Mouse (Mus musculus) ES-Bruce4 (cell line): ENCODE results near the gene Mettl16. TPM values are rescaled to one million over a fixed set of nuclear protein-coding genes. Genes with fewer than 3 reads are reported as not detected.

ENCODE experiments used
- H3K27ac ChIP-seq: 2 replicates; pipeline ENCODE4 v1.5.1; 2012; ENCODE audit warnings: low read length, inconsistent platforms; ENCODE audit not compliant: insufficient read depth
- H3K27me3 ChIP-seq: 2 replicates; pipeline ENCODE4 v1.6.1; 2012; ENCODE audit warnings: mild to moderate bottlenecking, low read length, inconsistent platforms; ENCODE audit not compliant: control insufficient read depth, poor library complexity, insufficient read depth, severe bottlenecking
- H3K36me3 ChIP-seq: 2 replicates; pipeline ENCODE4 v1.6.1; 2012; ENCODE audit warnings: inconsistent platforms, mild to moderate bottlenecking, low read length, moderate library complexity; ENCODE audit not compliant: control insufficient read depth, poor library complexity, insufficient read depth, severe bottlenecking
- H3K4me1 ChIP-seq: one replicate; pipeline ENCODE4 v1.8.1; 2011; ENCODE audit warnings: low read length; ENCODE audit not compliant: control insufficient read depth, insufficient read depth
- H3K4me3 ChIP-seq: 2 replicates; pipeline ENCODE4 v1.5.1; 2011; ENCODE audit warnings: low read depth, mild to moderate bottlenecking, low read length
- H3K9ac ChIP-seq: 2 replicates; pipeline ENCODE4 v1.6.1; 2012; ENCODE audit warnings: low read depth, mild to moderate bottlenecking, inconsistent platforms; ENCODE audit not compliant: poor library complexity, severe bottlenecking
- H3K9me3 ChIP-seq: replicated peaks from 2 replicates; pipeline ENCODE4 v1.6.1; 2012; ENCODE audit warnings: mild to moderate bottlenecking, low read length, inconsistent platforms; ENCODE audit not compliant: control insufficient read depth, poor library complexity, insufficient read depth, severe bottlenecking
- CTCF ChIP-seq: IDR thresholded peaks from one replicate; pipeline ENCODE4 v1.8.1; 2011; ENCODE audit warnings: low read depth, low read length
- EP300 ChIP-seq: IDR thresholded peaks from 2 replicates; pipeline ENCODE4 v1.6.1; 2011; ENCODE audit warnings: low read depth, low read length; ENCODE audit not compliant: insufficient read depth
- POLR2A ChIP-seq: IDR thresholded peaks from one replicate; pipeline ENCODE4 v1.8.1; 2011; ENCODE audit warnings: low read length; ENCODE audit not compliant: insufficient read depth
- polyA plus RNA-seq: library from polyadenylated mRNA; stranded (reverse); fragments of >200 nt; gene quantifications from 2 replicates; pipeline ENCODE4 v1.2.4, GENCODE M21; 2011; ENCODE audit warnings: low read depth; ENCODE audit not compliant: missing spikeins, insufficient read depth, insufficient read length

Mettl16 gene
- polyA plus RNA-seq, 1 experiment, result 66.2 TPM

- Histone ChIP-seq H3K9ac (no peak overlapping the region), H3K9me3 (no peaks in the 10 kb centered on the region), H3K4me3 (no peak overlapping the region), H3K4me1 (no peaks in the 10 kb centered on the region), H3K36me3 (no peaks in the 10 kb centered on the region), H3K27me3 (no peaks in the 10 kb centered on the region), H3K27ac (no peak overlapping the region)
- no peak for TF ChIP-seq POLR2A
- no peak for TF ChIP-seq CTCF
- TF ChIP-seq EP300, result no peak
Measured at GRCm38 (mm10) chr11:74867181-74867580, 96.6 kb downstream of the Mettl16 start.

DNA sequence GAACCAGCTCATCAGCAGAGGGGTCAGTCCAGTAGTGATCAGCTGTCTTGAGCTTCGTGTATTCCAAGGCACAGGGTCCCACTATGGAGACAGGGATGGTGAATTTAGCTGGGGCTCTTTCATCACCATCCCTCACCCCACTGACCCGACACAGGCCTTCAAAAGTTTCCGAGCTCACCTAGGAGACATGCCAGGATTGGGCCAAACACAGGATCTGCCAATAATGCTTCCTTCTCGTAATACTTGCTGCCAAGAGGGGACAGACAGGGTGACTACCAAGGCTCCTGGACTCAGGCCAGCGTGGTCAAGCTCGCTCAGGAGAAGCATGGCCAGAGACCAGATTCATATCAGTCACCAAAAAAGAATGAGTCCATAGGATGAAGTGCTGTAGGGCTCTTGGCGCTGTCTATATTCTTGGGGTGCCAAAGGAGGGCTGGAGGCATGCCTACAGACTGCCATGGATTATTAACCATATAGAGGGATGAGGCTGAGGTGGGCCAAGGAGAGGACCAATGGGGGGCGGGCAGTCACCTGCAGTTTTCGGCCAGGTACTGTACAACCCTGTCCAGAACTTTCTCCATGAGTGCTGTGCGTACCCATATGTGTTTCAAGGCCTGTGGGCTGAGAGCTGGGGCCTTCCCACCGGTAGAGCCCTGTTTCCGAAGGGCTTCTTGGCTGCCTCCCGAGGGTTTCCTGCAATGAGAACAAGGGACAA lies 97.6 kb downstream of the Mettl16 start:
- H3K9ac ChIP-seq, result no peak overlapping the region
- H3K4me1 ChIP-seq, result no peaks in the 10 kb centered on the region
- H3K36me3 ChIP-seq, result no peaks in the 10 kb centered on the region
- no peak overlapping the region for H3K4me3 ChIP-seq
- H3K9me3 ChIP-seq, result no peaks in the 10 kb centered on the region
- H3K27ac ChIP-seq, result no peak overlapping the region
- no peaks in the 10 kb centered on the region for H3K27me3 ChIP-seq
- no peak for TF ChIP-seq CTCF
- no peak for TF ChIP-seq EP300
- no peak for TF ChIP-seq POLR2A

GRCm38 (mm10) chr11:74869603-74870002 lies 99.0 kb downstream of the Mettl16 start:
- H3K4me1 ChIP-seq, result no peaks in the 10 kb centered on the region
- H3K4me3 ChIP-seq, result no peak overlapping the region
- no peak overlapping the region for H3K27ac ChIP-seq
- no peaks in the 10 kb centered on the region for H3K9me3 ChIP-seq
- TF ChIP-seq CTCF, result no peak
- TF ChIP-seq EP300, result no peak
- H3K9ac ChIP-seq, result no peak overlapping the region
- H3K36me3 ChIP-seq, result no peaks in the 10 kb centered on the region
- no peaks in the 10 kb centered on the region for H3K27me3 ChIP-seq

DNA sequence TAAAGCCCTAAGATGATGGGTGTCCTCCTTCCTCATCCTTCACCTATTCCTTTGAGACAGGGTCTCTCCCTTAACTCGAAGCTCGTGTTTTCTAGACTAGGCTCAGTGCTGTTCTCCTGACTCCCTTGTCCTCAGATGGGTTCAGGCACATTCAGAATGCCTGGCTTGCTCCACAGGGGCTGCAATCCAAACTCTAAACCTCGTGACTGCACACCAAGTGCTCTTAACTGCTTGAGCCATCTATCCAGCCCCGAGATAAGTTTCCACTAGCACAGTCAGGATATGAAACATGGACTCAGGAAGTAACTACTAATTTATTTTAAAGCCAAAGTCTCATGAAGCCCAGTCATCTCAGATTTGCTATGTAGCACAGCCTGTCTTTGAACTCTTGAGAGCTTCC lies 99.9 kb downstream of the Mettl16 start:
- Histone ChIP-seq H3K9me3 (no peaks in the 10 kb centered on the region), H3K9ac (no peak overlapping the region), H3K27me3 (no peaks in the 10 kb centered on the region), H3K36me3 (no peaks in the 10 kb centered on the region), H3K4me3 (no peak overlapping the region), H3K27ac (no peak overlapping the region), H3K4me1 (no peaks in the 10 kb centered on the region)
- TF ChIP-seq CTCF (no peak), POLR2A (no peak), EP300 (no peak)

DNA sequence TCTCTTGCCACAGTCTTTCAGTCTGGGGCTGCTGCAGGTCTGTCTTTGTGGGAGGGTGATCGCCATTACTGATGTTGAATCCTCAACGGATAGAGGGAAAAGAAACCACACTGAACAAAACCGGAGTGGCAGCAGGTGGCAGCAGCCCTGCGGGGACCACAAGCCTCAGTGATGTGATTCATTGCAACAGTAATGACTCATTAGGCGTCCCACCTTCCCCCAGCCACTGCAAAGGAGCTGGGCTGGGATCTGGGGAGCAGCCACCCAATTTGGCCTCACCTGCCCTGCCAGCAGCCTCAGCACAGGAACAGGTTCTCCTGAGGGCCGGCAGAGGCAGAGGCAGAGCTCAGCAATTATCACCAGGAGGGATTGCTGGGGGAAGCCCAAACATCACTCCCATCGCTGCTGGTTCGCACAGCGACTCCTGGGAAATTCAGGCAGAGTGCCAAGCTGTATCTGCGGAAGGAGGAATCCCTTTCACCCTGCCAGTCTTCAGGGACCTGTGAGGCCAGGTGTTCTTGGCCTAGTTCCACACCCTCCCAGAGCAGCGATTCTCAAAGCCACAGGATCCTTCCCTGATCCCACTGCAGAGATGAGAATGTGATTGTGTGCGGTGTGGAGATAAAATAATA lies 100.5 kb downstream of the Mettl16 start:
- TF ChIP-seq CTCF (no peak), EP300 (no peak), POLR2A (no peak)

GRCm38 (mm10) chr11:74874630-74875029 lies 104.0 kb downstream of the Mettl16 start:
- no peaks in the 10 kb centered on the region for H3K9me3 ChIP-seq
- H3K4me1 ChIP-seq, result no peaks in the 10 kb centered on the region
- no peak for TF ChIP-seq EP300
- no peak for TF ChIP-seq CTCF
- no peak for TF ChIP-seq POLR2A
- H3K27ac ChIP-seq, result no peak overlapping the region
- no peak overlapping the region for H3K4me3 ChIP-seq
- H3K27me3 ChIP-seq, result no peaks in the 10 kb centered on the region
- no peaks in the 10 kb centered on the region for H3K36me3 ChIP-seq
- no peak overlapping the region for H3K9ac ChIP-seq

More for the DNA sequence above, 100.5 kb downstream of the Mettl16 start:
- no peaks in the 10 kb centered on the region for H3K36me3 ChIP-seq
- no peaks in the 10 kb centered on the region for H3K27me3 ChIP-seq
- H3K27ac ChIP-seq, result no peak overlapping the region
- H3K4me3 ChIP-seq, result no peak overlapping the region
- H3K9ac ChIP-seq, result no peak overlapping the region
- no peaks in the 10 kb centered on the region for H3K9me3 ChIP-seq
- H3K4me1 ChIP-seq, result no peaks in the 10 kb centered on the region
